Mouse (Mus musculus) lung, postnatal 0 days (tissue): ENCODE results near the gene Cmc4.

Source experiments
- CTCF ChIP-seq: IDR thresholded peaks from 2 replicates; pipeline ENCODE4 v1.5.1; 2016; ENCODE audit warnings: antibody characterized with exemption, mild to moderate bottlenecking
- EP300 ChIP-seq: IDR thresholded peaks from 2 replicates; pipeline ENCODE4 v1.6.1; 2016; ENCODE audit warnings: antibody characterized with exemption, mild to moderate bottlenecking, control low read depth

GRCm38 (mm10) chrX:75376815-75377214 lies 39.6 kb downstream of the Cmc4 start:
- TF ChIP-seq CTCF (no peak), EP300 (no peak)
